Mouse (Mus musculus): ENCODE data around the gene Spata31d1d. TPM values are rescaled to one million over a fixed set of nuclear protein-coding genes. Genes with fewer than 3 reads are reported as not detected.
"Not testable (repeated sequence)": the region's sequence is repeated elsewhere in the genome, so short reads cannot be mapped to it uniquely, and the experiment has no call there.

Gene Spata31d1d
- not detected for polyA plus RNA-seq (2017; shearing (Covaris generic))

DNA sequence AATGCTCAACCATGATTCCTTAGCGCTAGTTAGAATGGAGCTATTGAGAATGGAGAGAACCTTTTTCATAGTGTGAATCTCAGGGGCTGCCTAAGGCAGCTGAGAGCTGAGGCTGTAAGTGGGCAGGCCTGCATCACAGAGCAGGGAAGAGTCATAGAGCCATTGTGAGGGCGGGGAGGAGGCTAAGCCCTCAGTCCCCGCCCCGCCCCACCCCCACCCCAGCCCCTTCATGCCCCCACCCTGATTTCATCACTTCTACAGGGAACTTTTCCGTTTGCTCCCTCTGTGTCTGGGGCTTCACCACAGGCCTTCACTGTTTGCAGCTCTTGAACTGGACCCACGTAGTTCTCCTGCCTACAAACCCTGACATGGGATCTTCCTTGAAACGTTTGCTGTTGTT is at the start of gene Spata31d1d:
Spata31d1d (minus strand) TSS at position 101 of the 400 bp plus-strand sequence.
- no peak for ATAC-seq

DNA sequence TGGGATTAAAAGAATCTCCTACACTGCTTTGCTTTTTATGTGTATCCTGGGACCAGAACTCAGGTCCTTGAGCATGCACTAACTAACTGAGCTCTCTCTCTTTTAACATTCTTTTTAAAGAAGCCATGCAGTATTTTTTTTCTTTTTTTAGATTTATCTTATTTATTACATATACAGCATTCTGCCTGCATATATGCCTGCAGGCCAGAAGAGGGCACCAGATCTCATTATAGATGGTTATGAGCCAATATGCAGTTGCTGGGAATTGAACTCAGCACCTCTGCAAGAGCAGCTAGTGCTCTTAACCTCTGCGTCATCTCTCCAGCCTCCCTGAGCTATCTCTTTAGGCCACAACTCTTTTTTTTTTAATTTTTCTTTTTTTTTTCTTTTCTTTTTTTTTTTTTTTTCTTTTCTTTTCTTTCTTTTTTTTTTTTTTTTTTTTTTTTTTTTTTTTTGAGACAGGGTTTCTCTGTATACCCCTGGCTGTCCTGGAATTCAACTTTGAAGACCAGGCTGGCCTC is 48.3 kb upstream of the Spata31d1d start:
- peak; percentile 35 for ATAC-seq

DNA sequence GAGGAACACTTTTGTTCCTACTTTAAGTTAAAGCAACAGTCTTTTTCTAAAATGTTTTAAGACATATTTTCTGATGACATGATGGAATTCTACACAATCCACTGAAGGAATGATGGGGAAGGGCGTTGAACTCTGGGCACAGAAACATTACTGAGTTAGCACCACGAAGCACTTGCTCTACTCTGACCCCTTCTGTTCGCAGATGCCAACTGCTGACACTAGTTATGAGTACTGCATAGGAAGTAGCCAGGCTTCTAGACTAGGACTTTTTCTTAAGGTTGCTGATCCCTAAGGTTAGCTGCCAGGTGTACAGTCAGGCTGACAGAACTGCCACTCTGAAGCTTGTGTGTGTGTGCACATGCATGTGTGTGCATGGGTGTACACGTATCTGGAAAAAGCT is 47.7 kb upstream of the Spata31d1d start:
- ATAC-seq, result peak; percentile 66

DNA sequence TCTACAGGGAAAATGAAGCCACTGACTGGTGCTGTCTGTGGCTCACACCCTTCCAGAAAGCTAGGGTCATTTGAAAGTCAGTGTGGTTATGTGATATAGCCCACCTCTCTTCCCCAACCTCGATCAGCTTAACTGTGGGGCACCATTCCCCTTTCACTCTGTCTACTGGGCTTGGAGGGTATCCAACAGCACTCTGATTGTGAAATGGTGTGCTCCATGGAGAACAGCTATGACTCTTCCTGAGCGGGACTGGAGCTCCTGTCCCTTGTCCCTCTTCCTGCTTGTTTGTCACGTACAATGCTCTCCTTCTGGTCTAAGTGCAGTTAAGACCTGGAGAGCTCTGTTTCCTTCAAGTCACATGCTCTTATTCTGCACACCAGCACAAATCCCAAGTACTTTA is 43.6 kb upstream of the Spata31d1d start:
- no peak for ATAC-seq

DNA sequence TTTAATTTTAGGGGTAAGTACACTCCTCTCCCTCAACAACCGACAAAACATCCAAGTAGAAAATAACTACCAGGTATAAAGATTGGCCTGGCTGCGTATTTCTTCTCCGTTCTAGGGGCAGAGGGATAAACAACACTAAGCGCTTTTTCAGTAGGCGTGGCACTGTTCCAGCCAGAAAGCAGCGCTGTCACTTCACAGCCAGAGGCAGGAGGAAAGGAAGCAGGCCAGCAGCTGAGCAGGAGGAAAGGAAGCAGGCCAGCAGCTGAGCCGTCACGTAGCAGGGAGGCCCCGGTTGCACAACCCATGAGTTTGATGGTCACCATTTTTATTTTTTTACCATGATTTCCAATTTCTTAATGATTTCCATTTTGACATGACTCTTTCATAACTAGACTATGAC is 39.7 kb upstream of the Spata31d1d start:
- peak; percentile 16 for ATAC-seq

DNA sequence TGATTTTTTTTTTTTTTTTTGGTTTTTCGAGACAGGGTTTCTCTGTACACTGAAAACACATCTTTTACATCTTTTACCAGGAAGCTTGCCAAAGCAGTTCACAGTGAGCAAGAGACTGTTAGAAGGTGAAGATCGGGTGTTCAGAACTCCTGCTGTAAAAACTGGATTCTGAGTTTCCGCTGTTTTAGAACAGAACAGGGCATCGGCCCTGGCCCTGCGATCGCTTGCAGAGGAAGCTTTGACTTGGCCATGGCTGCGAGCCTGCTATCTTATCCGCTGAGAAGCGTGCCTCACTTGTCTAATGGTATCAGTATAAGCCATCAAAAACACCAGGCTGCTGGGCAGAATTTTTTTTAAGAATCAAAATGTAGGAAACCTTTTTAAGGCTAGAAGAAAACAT is 39.3 kb upstream of the Spata31d1d start:
- ATAC-seq, result no peak

DNA sequence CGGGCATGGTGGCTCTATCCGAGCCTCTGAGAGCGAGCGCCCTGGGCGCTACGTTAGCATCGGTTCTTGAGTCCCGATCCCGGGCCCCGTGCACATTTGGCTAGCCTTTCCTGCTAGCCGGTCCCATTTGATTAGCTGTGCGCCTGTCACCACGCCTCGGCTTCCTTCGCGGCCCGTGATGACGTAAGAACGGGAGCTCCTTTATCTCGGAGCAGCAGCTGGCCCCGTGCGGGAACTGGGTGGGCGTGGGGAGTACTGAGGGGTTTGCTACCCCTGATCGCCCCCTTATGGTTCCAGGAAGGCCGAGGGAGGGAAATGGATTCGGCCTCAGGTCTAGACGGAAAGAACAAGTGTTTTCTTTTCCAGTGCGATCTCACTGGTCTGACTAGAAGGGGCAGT is 38.6 kb upstream of the Spata31d1d start:
- peak; percentile 56 for ATAC-seq

DNA sequence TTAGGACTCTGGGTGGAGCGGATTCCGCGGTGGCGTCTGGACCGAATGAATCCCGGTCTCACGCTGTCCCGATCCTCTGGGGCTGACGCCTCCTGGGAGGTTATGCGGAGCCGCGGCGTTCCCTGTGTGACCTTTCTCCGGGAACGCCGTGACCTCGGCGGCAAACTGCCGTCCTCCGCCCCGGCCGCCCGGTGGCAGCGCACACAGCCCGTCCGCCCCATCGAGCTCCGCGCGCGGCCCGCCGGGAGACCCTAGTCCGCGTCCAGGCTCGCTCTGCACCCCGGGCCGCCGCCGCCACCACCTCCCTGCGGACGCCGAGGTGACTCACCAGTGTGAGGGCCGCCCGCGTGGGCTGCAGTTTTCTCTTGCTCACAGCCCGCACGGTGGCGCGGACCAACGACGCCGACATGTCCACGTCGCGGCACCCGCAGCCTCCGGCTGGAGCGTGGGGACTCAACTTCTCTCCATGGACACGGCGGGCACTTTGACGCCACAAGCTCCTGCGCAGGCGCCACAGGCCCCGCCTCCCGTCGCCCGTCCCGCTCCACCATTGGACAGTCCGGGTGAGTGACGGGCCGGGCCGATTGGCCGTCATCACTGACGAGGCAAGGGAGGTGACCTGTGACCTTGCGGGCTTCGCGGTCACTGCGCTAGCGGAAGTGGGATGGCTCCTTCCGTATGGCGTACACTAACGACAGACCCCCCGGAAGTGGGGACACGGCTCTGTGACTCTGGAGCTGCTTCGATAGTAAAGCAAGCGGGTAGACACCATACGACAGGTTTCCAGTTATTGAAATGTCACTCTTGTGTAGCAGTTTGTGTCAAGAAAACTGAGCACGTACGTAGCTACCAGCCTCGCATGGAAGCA is 38.0 kb upstream of the Spata31d1d start, which contains the start of gene Isca1:
Isca1 (minus strand) TSS at position 515 of the 868 bp plus-strand sequence.
- ATAC-seq, result peak; percentile 93

DNA sequence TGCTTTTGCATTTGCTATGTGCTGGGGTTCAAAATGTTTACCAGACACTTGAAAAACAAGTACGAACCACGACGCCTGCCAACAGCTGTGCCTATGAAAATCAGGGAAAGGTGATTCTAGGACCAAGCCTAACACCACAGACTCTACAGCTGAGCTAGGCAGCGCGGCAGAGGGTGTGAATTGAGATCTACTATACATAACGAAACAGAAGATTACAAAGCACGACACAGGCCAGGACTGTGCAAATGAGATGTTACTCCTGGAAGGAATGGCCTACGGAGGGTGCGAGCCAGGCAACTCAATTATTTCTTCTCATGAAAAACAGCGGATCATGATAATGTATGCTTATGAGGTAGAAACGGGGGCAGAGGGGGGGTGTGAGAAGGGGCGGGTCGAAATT is 37.0 kb upstream of the Spata31d1d start:
- ATAC-seq, result no peak

DNA sequence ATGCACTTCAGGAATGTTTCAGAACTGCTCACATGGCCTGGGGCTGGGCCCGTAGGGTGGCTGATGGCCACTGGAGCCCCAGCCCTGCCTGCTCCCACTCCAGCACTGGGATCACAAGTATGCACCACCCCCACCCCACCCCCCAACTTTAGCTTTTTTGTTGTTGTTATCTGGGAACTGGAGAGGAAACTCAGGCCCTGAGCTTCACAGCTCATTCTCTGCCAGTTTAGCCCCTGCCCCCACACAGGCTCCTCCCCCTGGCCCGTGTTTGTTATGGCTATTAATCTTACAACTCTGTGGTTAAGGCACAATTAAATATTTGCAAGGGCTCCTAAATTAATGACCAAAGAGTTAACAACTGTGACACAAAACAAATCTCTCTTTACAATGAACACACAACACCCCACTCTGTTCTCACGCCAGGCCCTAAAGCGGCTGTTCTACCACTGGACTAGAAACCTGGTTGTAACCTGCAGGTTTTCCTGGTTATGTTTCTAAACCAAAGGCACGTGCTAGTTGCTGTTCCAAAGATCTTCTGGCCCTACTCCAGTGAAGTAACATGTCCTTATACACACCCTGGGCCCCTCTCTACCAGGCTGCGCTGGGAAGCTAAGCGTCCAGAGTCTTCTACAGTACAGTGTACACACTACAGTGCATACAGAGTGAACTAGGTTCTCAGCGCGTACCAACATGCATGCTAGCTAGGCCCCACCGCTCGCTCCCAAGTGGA is 35.4 kb upstream of the Spata31d1d start:
- no peak for ATAC-seq

DNA sequence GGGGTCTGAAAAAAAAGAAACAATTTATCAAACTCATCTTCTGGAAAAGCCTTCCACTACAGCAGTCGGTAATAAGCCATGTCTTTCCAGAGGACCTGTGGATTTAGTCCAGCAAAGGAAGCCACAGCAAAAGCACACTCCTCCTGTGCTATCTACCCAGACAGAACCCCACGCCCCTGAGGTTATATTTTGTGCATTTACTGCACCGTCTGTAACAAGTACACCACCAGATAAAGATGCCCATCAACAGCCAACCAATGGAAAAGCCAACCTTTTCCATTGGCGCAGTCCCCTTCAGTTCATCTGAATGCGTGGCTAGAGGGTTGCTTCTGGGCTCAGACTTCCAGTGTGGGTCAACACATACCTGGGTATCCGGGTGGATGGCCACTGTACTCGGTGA is 31.2 kb upstream of the Spata31d1d start:
- no peak for ATAC-seq

DNA sequence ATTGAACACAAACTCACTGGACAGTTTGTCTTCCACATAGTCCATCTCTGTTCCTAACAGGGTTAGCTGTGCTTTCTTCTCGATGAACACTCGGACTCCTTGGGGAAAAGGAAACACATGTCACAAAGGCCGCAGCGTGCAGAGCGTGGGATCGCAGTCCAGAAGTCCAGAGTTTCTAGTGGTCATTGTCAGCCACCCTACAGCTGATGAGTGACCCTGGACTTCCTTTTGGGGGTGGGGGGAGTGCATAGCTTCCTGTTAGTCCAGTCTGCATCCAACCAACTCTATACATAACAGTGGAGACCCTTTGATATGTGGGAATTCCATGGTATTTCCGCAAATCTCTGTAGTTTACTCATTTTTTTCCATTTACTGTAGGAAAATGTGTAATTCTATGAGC is 25.4 kb upstream of the Spata31d1d start:
- ATAC-seq, result no peak

DNA sequence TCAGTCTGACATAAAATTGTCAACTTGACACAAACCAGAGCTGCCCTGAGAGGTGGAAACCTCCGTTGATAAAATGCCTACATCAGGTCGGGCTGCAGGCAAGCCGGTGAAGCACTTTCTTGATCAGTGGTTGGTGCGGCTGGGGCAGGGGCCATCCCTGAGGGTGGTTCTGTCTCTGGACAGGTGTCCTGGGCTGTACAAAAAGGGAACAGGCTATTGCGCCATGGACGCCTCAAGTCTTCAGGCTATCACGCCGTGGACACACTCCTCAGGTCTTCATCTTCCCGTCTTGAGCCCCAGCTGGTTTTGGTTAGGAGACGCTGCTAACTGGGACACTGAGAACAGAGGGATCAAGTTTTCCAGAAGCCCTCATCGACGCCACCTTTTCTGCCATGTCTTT is 18.8 kb upstream of the Spata31d1d start:
- ATAC-seq, result no peak

DNA sequence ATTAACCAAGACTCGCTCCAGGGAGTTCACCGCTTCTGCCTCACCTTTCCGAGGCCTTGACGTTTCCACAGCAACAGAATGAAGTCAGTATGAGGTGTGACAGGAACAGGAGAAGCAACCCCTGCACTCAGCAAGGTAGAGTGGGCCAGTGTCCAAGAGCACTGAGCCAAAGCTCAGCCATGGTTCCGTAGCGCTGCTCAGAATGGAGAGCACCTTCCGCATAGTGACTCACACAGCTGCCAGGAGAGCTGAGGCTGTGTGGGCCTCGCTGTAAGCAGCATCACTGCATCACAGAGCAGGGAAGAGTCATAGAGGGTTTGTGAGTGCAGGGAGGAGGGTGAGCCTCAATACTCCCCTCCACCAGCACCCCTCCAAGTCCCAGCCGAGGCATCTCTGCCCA is 15.2 kb upstream of the Spata31d1d start, which contains the start of gene 1700014D04Rik:
1700014D04Rik (minus strand) TSS at position 42 of the 400 bp plus-strand sequence.
- ATAC-seq, result no peak

DNA sequence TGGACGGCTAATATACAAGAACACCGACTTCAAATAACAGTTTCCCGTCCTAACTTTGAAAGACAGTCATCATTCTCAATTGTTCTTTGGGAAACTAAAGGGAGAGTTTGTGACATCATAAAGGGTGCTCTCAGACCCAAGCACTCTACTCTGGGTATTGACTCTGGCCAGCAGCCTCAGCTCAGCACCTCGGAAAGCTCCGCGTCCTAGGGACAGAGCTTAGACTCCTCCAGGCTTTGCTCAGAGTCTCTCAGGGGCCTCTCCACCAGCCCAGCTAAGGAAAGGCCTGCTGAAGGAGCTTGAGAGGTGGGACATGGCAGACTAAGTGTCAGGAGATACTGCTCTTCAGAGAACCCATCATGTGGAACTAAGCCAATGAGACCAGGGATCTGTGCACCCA is 14.6 kb upstream of the Spata31d1d start:
- ATAC-seq, result no peak

DNA sequence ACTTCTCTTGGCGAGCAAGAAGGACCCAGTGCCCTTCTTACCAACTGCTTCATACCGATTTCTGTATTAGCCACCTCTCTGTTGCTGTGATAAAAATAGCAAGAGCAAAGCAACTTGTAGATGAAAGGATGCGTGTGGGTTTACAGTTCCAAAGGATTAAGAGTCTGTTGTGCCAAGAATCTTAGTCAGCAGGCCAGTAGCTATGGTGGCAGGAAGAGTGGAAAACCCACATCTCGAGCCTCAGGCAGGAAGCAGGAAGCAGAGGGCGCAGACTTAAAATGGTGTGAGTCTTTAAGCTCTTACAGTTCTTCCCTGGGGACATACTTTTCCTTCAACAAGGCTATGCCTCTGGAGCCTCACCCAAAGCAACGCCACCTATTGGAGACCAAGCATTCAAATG is 13.9 kb upstream of the Spata31d1d start:
- ATAC-seq, result no peak

DNA sequence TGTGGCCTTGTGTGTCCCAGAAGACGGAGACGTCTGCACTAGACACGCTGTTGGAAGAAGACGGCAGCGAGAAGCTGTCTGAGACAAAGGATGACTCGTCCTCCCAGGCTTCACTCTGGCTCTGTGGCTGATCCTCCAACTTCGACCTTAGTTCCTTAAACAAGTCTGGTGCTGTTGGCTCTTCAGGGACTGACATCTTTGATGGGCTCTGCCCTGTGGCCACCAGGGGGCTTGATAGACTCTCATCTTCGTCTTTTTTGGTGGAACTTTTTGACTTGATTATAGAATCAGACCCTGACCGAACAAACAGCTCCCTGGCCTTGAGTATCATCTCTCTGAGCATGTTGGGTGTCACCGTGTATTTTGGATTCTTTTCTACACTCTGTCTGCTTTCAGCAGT is 10.1 kb upstream of the Spata31d1d start:
- no peak for ATAC-seq

DNA sequence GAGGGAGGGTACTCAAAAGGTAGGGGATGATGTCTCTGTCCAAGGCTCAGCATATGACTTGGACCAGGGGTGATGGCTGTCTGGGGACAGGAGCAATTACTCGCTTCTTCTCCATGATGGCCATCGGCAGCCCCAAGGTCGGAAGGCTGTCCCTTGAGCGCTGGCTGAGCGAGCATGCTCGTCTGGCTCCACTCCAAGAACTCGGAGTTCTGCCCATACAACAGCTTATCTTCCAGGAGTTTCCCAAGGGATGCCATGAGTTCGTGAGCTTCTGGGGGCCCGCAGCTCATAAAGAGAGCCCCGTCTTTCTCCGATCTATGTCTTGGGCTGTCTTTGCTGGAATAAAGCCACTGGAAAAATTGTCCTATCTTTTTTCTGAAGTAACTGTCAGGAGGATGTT is 9.5 kb upstream of the Spata31d1d start:
- no peak for ATAC-seq

DNA sequence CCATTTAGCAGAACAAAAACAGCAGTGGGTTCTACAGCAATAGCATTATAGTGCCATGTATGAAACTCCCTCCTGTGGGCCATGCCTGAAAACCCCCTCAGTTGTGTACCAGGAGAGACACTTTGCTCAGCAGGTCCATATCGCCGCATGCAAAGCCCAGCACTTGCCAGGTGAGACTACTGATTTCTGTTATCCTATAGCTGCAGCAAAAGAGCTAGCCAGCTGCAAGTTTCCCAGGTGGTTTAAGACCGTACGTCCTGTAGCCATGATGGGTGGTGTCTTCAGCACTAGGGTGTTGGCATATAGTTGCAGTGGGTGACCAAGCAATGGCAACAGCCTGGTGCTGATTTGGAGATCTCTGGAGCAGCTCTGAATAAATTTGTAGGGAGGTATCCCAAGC is 7.8 kb upstream of the Spata31d1d start:
- no peak for ATAC-seq

DNA sequence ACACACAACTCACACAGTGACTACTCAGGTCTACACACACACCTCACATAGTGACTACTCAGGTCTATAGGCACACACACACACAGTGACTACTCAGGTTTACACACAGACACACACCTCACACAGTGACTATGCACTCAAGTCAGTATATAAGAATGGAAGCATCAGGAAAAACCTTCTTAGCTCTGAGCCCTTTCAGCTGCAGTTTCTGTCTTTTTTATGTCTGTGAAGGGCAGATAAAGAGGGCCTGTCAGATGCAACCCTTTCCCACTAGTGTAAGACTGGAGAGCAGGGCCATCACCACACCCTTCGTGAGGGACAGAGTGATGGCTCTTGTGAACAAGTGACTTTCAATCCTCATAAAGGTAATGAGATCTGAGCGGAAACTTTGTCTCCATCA is 6.9 kb upstream of the Spata31d1d start:
- ATAC-seq, result no peak

DNA sequence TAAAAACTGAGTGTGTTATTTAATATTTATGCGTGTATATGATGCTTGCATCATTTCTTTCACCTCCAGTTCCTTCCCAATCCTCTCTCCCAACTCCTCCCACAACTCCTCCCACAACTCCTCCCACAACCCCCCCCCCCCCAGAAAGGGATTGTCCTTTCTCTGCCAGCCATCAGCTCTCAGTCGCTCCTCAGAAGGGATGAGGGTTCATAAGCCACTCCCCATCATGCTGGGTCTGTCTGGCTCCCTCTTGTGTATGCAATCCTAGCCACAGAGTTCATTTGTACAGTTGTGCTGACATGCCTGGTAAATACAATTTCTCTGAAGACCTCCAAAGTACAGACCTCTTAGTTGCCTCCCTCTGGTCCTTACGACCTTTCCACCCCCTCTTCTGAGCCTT is 3.6 kb upstream of the Spata31d1d start:
- no peak for ATAC-seq

DNA sequence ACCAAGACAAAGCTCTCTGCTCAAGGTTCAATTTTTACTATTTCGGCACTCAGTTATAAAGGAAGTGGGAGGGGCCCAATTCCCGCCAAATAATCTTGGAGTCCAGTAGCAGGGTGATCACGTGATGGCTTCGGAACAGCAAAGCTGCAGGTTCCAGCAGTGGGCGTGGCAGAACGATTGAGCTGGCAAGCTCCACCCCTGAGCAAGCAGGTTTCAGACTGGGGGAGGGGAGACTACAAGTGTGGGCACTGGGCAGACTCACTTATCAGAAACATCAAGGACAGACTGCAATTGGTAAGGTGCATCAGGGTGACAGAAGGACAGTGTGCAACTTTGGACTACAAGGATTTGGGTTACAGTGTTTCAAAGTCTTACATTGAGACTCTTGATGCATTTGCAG is 2.8 kb upstream of the Spata31d1d start:
- not testable (repeated sequence) for ATAC-seq

DNA sequence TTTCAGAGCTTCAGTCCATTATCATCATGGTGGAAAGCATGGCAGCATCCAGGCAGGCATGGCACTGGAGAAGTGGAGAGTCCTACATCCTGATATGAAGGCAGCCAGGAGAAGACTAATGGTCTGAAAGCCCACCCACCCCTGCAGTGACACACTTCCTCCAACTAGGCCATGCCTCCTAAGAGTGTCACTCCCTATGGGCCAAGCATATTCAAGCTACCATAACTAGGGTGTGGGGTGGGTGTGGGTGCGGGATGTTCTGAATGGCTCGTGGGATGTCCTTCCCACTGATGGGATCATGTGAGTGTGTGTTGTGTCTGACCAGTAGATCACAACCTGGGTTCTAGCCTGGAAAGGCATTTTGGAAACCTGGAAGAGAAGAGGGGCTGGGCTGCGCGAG is 2.4 kb upstream of the Spata31d1d start:
- ATAC-seq, result no peak

Data from CD4-positive, CD25-positive, alpha-beta regulatory T cell, adult 4 months (primary cell).